Mouse (Mus musculus) C2C12 (cell line): Measurements from ENCODE around the gene Auts2.

Experiments
- CTCF ChIP-seq: IDR thresholded peaks from one replicate; pipeline ENCODE4 v1.5.1; 2011; ENCODE audit not compliant: control insufficient read depth, insufficient read depth, insufficient read length
- FOSL1 ChIP-seq: IDR thresholded peaks from one replicate; pipeline ENCODE4 v1.8.0; 2011; ENCODE audit warnings: mild to moderate bottlenecking, low read length; ENCODE audit not compliant: poor library complexity, insufficient read depth, severe bottlenecking
- MAX ChIP-seq: IDR thresholded peaks from one replicate; pipeline ENCODE4 v1.6.1; 2011; ENCODE audit warnings: mild to moderate bottlenecking, control low read depth
- MYOD1 ChIP-seq: IDR thresholded peaks from one replicate; pipeline ENCODE4 v1.6.1; 2011; ENCODE audit warnings: low read depth; ENCODE audit not compliant: control insufficient read depth, insufficient read length
- MYOG ChIP-seq: IDR thresholded peaks from one replicate; pipeline ENCODE4 v1.6.1; 2011; ENCODE audit not compliant: control insufficient read depth, insufficient read length; ENCODE audit errors: extremely low read depth
- USF1 ChIP-seq: IDR thresholded peaks from one replicate; pipeline ENCODE4 v1.6.1; 2011; ENCODE audit warnings: low read depth, mild to moderate bottlenecking, control low read depth, moderate library complexity

DNA sequence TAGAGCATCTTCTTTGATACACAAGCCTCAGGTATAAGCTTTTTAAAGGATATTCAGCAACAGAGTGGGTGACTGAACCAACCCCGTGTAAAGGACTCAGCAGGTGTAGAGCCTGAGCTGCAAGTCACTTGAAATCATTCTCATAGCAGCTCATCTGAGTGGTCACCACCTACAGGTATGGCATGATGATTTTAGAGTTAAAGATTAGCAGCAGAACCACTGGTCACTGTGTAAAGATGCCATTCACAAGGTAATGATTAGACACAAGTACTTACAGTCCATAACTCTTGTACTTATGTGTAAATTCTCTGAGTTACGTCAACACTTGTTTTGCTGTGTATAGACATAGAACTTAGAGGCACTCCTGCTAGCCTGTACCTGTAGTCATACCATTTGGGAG, 327.0 kb downstream of the Auts2 start:
- TF ChIP-seq CTCF (no peak), MYOG (no peak), MYOD1 (no peak), MAX (no peak), USF1 (no peak), FOSL1 (no peak)
